In genomic region chr17:24190934-24191333, GRCm38 (mm10) we compare ENCODE assay signal across 27 mouse cellular contexts. TPM values are rescaled to one million over a fixed set of nuclear protein-coding genes. Genes with fewer than 3 reads are reported as not detected.
DNase-seq lines count a peak whose midpoint lies in the region; ATAC-seq and TF ChIP-seq lines count a peak whose summit lies in the region.
"Had no signal": no experiment of that assay in that cellular context is flagged by ENCODE, and none has a peak within 500 bp of the region (broad histone marks: within the 10 kb centered on the region; RNA-seq: fewer than 3 reads in every experiment).

No protein-coding gene starts in this region.

- no peak for TF ChIP-seq POLR2A in bone marrow, adult 2 months (IDR thresholded peaks at IDR 0.05; ENCODE audit: borderline replicate concordance, control insufficient read depth, low read depth, low read length)

- no peaks in the 10 kb centered on the region for H3K27me3 ChIP-seq in liver, embryonic 13.5 days
- H3K27me3 ChIP-seq in liver, embryonic 11.5 days (replicated peaks; ENCODE audit: control insufficient read depth, insufficient read depth, low read length) = no peaks in the 10 kb centered on the region
- H3K27me3 ChIP-seq in liver, postnatal 0 days (ENCODE audit: insufficient read depth, low read length) = no peaks in the 10 kb centered on the region
- H3K27me3 ChIP-seq: CH12.LX; embryonic facial prominence, embryonic 12.5 days; forebrain, embryonic 13.5 days; forebrain, embryonic 15.5 days; Patski had no signal

- DNase-seq in liver, embryonic 13.5 days = no peak
- no peak for DNase-seq in liver, embryonic 11.5 days (ENCODE audit: low spot score)
- DNase-seq in liver, postnatal 0 days = no peak
- no peak for DNase-seq in frontal cortex, postnatal 14 days (ENCODE audit: low spot score in 2 of 2)
- no peak for DNase-seq in kidney, postnatal 25 days
- DNase-seq in adrenal gland, postnatal 36 days = no peak
- DNase-seq: adrenal gland, adult 8-10 months; adrenal gland, postnatal 14 days; B cell, adult 2 months; cerebellum, adult 11 months; cerebellum, adult 18-20 months; cerebellum, adult 8-10 months; cerebellum, adult 9-11 months; cerebellum, postnatal 14 days; cerebellum, postnatal 36 days; forebrain, postnatal 0 days had no signal

- peaks cover 66% of the 10 kb centered on the region for H3K36me3 ChIP-seq in liver, embryonic 13.5 days
- H3K36me3 ChIP-seq in liver, embryonic 11.5 days (ENCODE audit: control insufficient read depth, insufficient read depth, low read length) = peaks cover 6% of the 10 kb centered on the region; the same call in 1 of the 2 replicates
- H3K36me3 ChIP-seq in liver, postnatal 0 days (replicated peaks; ENCODE audit: insufficient read depth, low read length) = peaks cover 22% of the 10 kb centered on the region

- no peak overlapping the region for H3K4me2 ChIP-seq in liver, embryonic 13.5 days
- H3K4me2 ChIP-seq in liver, embryonic 11.5 days = no peak overlapping the region
- no peak overlapping the region for H3K4me2 ChIP-seq in liver, postnatal 0 days (ENCODE audit: low read depth, low read length)
- H3K4me2 ChIP-seq: embryonic facial prominence, embryonic 12.5 days; forebrain, embryonic 13.5 days; forebrain, embryonic 15.5 days had no signal

- no peak overlapping the region for H3K4me3 ChIP-seq in liver, embryonic 13.5 days (replicated peaks)
- H3K4me3 ChIP-seq in liver, embryonic 11.5 days (ENCODE audit: low read depth, low read length) = no peak overlapping the region
- no peak overlapping the region for H3K4me3 ChIP-seq in bone marrow, adult 2 months (replicated peaks; ENCODE audit: control insufficient read depth, low read depth, low read length)
- no peak overlapping the region for H3K4me3 ChIP-seq in liver, postnatal 0 days (ENCODE audit: low read depth, low read length)
- H3K4me3 ChIP-seq: embryonic facial prominence, embryonic 10.5 days; embryonic facial prominence, embryonic 12.5 days; forebrain, embryonic 13.5 days; forebrain, embryonic 15.5 days had no signal

- 73% methylated on average over 2 of the region's 2 CpGs for WGBS in liver, embryonic 13.5 days (ENCODE audit: insufficient replicate concordance)
- WGBS in liver, embryonic 11.5 days = 89% methylated on average over 2 of the region's 2 CpGs
- WGBS in bone marrow, adult 2 months = 48% methylated on average over 2 of the region's 2 CpGs
- 74% methylated on average over 2 of the region's 2 CpGs for WGBS in liver, postnatal 0 days (ENCODE audit: insufficient replicate concordance)

- ATAC-seq in liver, embryonic 13.5 days (ENCODE audit: low read depth) = no peak
- no peak for ATAC-seq in liver, embryonic 11.5 days (replicated peaks; ENCODE audit: low FRiP score)
- ATAC-seq in liver, postnatal 0 days = no peak
- peak; percentile 42; the same call in 1 of the 2 replicates for ATAC-seq in megakaryocyte progenitor cell, adult 5-6 weeks (replicated peaks; ENCODE audit: poor library complexity)
- ATAC-seq: activated CD4-positive, CD25-positive, alpha-beta regulatory T cell, adult 4 months; CD4-positive, CD25-positive, alpha-beta regulatory T cell, adult 4 months; forebrain, embryonic 13.5 days; forebrain, embryonic 15.5 days; forebrain, postnatal 0 days; Patski had no signal

- TF ChIP-seq EP300 in liver, postnatal 0 days (IDR thresholded peaks at IDR 0.05; ENCODE audit: low read depth) = no peak

- H3K9me3 ChIP-seq in liver, embryonic 13.5 days (replicated peaks) = no peaks in the 10 kb centered on the region
- H3K9me3 ChIP-seq in liver, embryonic 11.5 days (ENCODE audit: control insufficient read depth, low read length) = no peaks in the 10 kb centered on the region
- no peaks in the 10 kb centered on the region for H3K9me3 ChIP-seq in liver, postnatal 0 days (ENCODE audit: low read length)
- H3K9me3 ChIP-seq: embryonic facial prominence, embryonic 10.5 days; embryonic facial prominence, embryonic 12.5 days; forebrain, embryonic 13.5 days; forebrain, embryonic 15.5 days; G1E had no signal

- H3K4me1 ChIP-seq in liver, embryonic 13.5 days (replicated peaks) = peaks cover 58% of the 10 kb centered on the region
- peaks cover 21% of the 10 kb centered on the region for H3K4me1 ChIP-seq in liver, embryonic 11.5 days (replicated peaks; ENCODE audit: control insufficient read depth, insufficient read depth, low read length)
- H3K4me1 ChIP-seq in bone marrow, adult 2 months (ENCODE audit: control insufficient read depth, insufficient read depth, low read length) = peaks cover 7% of the 10 kb centered on the region; the same call in 1 of the 2 replicates
- H3K4me1 ChIP-seq in liver, postnatal 0 days (ENCODE audit: insufficient read depth) = peaks cover 35% of the 10 kb centered on the region
- H3K4me1 ChIP-seq: forebrain, embryonic 13.5 days; forebrain, embryonic 15.5 days had no signal

- no peak overlapping the region for H3K9ac ChIP-seq in liver, embryonic 13.5 days
- no peak overlapping the region for H3K9ac ChIP-seq in liver, embryonic 11.5 days (ENCODE audit: low read depth, low read length)
- no peak overlapping the region for H3K9ac ChIP-seq in liver, postnatal 0 days (replicated peaks)
- H3K9ac ChIP-seq: embryonic facial prominence, embryonic 12.5 days; forebrain, embryonic 13.5 days; forebrain, embryonic 15.5 days; forebrain, postnatal 0 days had no signal

- TF ChIP-seq CTCF in bone marrow, adult 2 months (IDR thresholded peaks at IDR 0.05; ENCODE audit: control insufficient read depth, insufficient read depth, low read length) = no peak
- no peak for TF ChIP-seq CTCF in liver, postnatal 0 days (IDR thresholded peaks at IDR 0.05; ENCODE audit: low read depth)

- H3K27ac ChIP-seq in liver, embryonic 13.5 days = peak overlapping the region; percentile 53
- H3K27ac ChIP-seq in liver, embryonic 11.5 days (ENCODE audit: low read depth, low read length) = no peak overlapping the region
- peak overlapping the region; percentile 26; the same call in 1 of the 2 replicates for H3K27ac ChIP-seq in bone marrow, adult 2 months (ENCODE audit: control insufficient read depth, insufficient read depth, low read depth, low read length, poor library complexity)
- 0 out of 2 replicates have a peak overlapping the region, but pooled peaks have one; percentile 44 for H3K27ac ChIP-seq in liver, postnatal 0 days (ENCODE audit: low read depth)
- H3K27ac ChIP-seq: embryonic facial prominence, embryonic 10.5 days; embryonic facial prominence, embryonic 12.5 days; forebrain, embryonic 13.5 days; forebrain, embryonic 15.5 days had no signal

RNA-seq across cellular contexts. Expression of gene Tbc1d24, which starts 14.4 kb away (rescaled TPM):
- 6.9 and 7.5 TPM in 2 replicates for polyA plus RNA-seq in liver, embryonic 13.5 days (2015; fragmentation: Nextera tagmentation; extraction: Ambion mirVana)
- 13.3 and 14.5 TPM in 2 replicates for polyA plus RNA-seq in liver, embryonic 11.5 days (2014; fragmentation: Nextera tagmentation; extraction: Ambion mirVana)
- polyA plus RNA-seq in bone marrow, adult 2 months (2011; ENCODE audit: insufficient read depth, insufficient read length, low replicate concordance, missing spikeins) = 4.2 and 10.6 TPM in 2 replicates
- 2.0 and 4.2 TPM in 2 replicates for polyA plus RNA-seq in liver, postnatal 0 days (2015; fragmentation: Nextera tagmentation; extraction: Ambion mirVana)
- 3.6 and 6.4 TPM in 2 replicates for total RNA-seq in megakaryocyte progenitor cell, adult 5-6 weeks (2015)
- 6.4 and 6.6 TPM in 2 replicates for total RNA-seq in megakaryocyte progenitor cell, adult 5-6 weeks (2017)
- total RNA-seq in adrenal gland, postnatal 36 days (2021) = 10 to 100 TPM; 10.9 to 18.8 TPM

RNA-seq across cellular contexts. Expression of gene Ntn3, which starts 18.4 kb away (rescaled TPM):
- polyA plus RNA-seq in liver, embryonic 13.5 days (2015; fragmentation: Nextera tagmentation; extraction: Ambion mirVana) = 1.00 and 1.4 TPM in 2 replicates
- 2.3 and 2.7 TPM in 2 replicates for polyA plus RNA-seq in liver, embryonic 11.5 days (2014; fragmentation: Nextera tagmentation; extraction: Ambion mirVana)
- polyA plus RNA-seq in bone marrow, adult 2 months (2011; ENCODE audit: insufficient read depth, insufficient read length, low replicate concordance, missing spikeins) = 0.27 and 0.37 TPM in 2 replicates
- polyA plus RNA-seq in liver, postnatal 0 days (2015; fragmentation: Nextera tagmentation; extraction: Ambion mirVana) = 0.37 and 0.45 TPM in 2 replicates
- 0.15 TPM in 1 of 2 replicates, not detected in the other for total RNA-seq in megakaryocyte progenitor cell, adult 5-6 weeks (2015)
- total RNA-seq in megakaryocyte progenitor cell, adult 5-6 weeks (2017) = 0.12 and 0.30 TPM in 2 replicates
- total RNA-seq in adrenal gland, postnatal 36 days (2021) = 1 to 10 TPM; 1.5 to 2.9 TPM
- polyA plus RNA-seq: activated CD4-positive, CD25-positive, alpha-beta regulatory T cell, adult 4 months had no signal

RNA-seq across cellular contexts. Expression of gene Atp6v0c, which starts 21.4 kb away (rescaled TPM):
- polyA plus RNA-seq in liver, embryonic 13.5 days (2015; fragmentation: Nextera tagmentation; extraction: Ambion mirVana) = 348 and 367 TPM in 2 replicates
- 476 and 499 TPM in 2 replicates for polyA plus RNA-seq in liver, embryonic 11.5 days (2014; fragmentation: Nextera tagmentation; extraction: Ambion mirVana)
- polyA plus RNA-seq in bone marrow, adult 2 months (2011; ENCODE audit: insufficient read depth, insufficient read length, low replicate concordance, missing spikeins) = 159 and 256 TPM in 2 replicates
- polyA plus RNA-seq in liver, postnatal 0 days (2015; fragmentation: Nextera tagmentation; extraction: Ambion mirVana) = 422 and 445 TPM in 2 replicates
- total RNA-seq in megakaryocyte progenitor cell, adult 5-6 weeks (2015) = 405 and 437 TPM in 2 replicates
- total RNA-seq in megakaryocyte progenitor cell, adult 5-6 weeks (2017) = 109 and 145 TPM in 2 replicates
- 100 to 1,000 TPM; 434 to 448 TPM for total RNA-seq in adrenal gland, postnatal 36 days (2021)

RNA-seq across cellular contexts. Expression of gene Amdhd2, which starts 27.4 kb away (rescaled TPM):
- polyA plus RNA-seq in liver, embryonic 13.5 days (2015; fragmentation: Nextera tagmentation; extraction: Ambion mirVana) = 18.6 and 20.8 TPM in 2 replicates
- polyA plus RNA-seq in liver, embryonic 11.5 days (2014; fragmentation: Nextera tagmentation; extraction: Ambion mirVana) = 30.5 and 35.2 TPM in 2 replicates
- 24.9 and 57.8 TPM in 2 replicates for polyA plus RNA-seq in bone marrow, adult 2 months (2011; ENCODE audit: insufficient read depth, insufficient read length, low replicate concordance, missing spikeins)
- 18.5 and 20.0 TPM in 2 replicates for polyA plus RNA-seq in liver, postnatal 0 days (2015; fragmentation: Nextera tagmentation; extraction: Ambion mirVana)
- 21.9 and 33.7 TPM in 2 replicates for total RNA-seq in megakaryocyte progenitor cell, adult 5-6 weeks (2015)
- 65.1 and 65.5 TPM in 2 replicates for total RNA-seq in megakaryocyte progenitor cell, adult 5-6 weeks (2017)
- total RNA-seq in adrenal gland, postnatal 36 days (2021) = 10 to 100 TPM; 29.6 to 41.4 TPM

RNA-seq across cellular contexts. Expression of gene Tedc2, which starts 29.7 kb away (rescaled TPM):
- 10.8 and 11.6 TPM in 2 replicates for polyA plus RNA-seq in liver, embryonic 13.5 days (2015; fragmentation: Nextera tagmentation; extraction: Ambion mirVana)
- 16.6 and 17.2 TPM in 2 replicates for polyA plus RNA-seq in liver, embryonic 11.5 days (2014; fragmentation: Nextera tagmentation; extraction: Ambion mirVana)
- 11.7 and 15.1 TPM in 2 replicates for polyA plus RNA-seq in bone marrow, adult 2 months (2011; ENCODE audit: insufficient read depth, insufficient read length, low replicate concordance, missing spikeins)
- polyA plus RNA-seq in liver, postnatal 0 days (2015; fragmentation: Nextera tagmentation; extraction: Ambion mirVana) = 6.7 and 7.4 TPM in 2 replicates
- 7.8 and 10.2 TPM in 2 replicates for total RNA-seq in megakaryocyte progenitor cell, adult 5-6 weeks (2015)
- 13.9 and 16.2 TPM in 2 replicates for total RNA-seq in megakaryocyte progenitor cell, adult 5-6 weeks (2017)
- total RNA-seq in adrenal gland, postnatal 36 days (2021) = 1 to 10 TPM; 5.7 to 6.4 TPM
